Mouse (Mus musculus) myocyte (in vitro differentiated cells): ENCODE measurements around the gene Unk.

Experiments
- MYOD1 ChIP-seq, 3 experiments: IDR thresholded peaks; one replicate each; pipeline ENCODE4 v1.6.1; 2011; ENCODE audit warnings: control low read depth in 2 of 3, low read depth in 2 of 3, mild to moderate bottlenecking in 2 of 3, moderate library complexity in 1 of 3; ENCODE audit not compliant: insufficient read length in 2 of 3, control insufficient read depth in 1 of 3
- POLR2A ChIP-seq: IDR thresholded peaks from one replicate; pipeline ENCODE4 v1.6.1; 2011; ENCODE audit warnings: low read depth, mild to moderate bottlenecking, control low read depth, moderate library complexity; ENCODE audit not compliant: insufficient read length
- TCF3 ChIP-seq: IDR thresholded peaks from one replicate; pipeline ENCODE4 v1.6.1; 2011; ENCODE audit warnings: low read depth, control low read depth; ENCODE audit not compliant: insufficient read length
- USF1 ChIP-seq: IDR thresholded peaks from one replicate; pipeline ENCODE4 v1.6.1; 2011; ENCODE audit warnings: low read depth, mild to moderate bottlenecking, control low read depth, moderate library complexity

DNA sequence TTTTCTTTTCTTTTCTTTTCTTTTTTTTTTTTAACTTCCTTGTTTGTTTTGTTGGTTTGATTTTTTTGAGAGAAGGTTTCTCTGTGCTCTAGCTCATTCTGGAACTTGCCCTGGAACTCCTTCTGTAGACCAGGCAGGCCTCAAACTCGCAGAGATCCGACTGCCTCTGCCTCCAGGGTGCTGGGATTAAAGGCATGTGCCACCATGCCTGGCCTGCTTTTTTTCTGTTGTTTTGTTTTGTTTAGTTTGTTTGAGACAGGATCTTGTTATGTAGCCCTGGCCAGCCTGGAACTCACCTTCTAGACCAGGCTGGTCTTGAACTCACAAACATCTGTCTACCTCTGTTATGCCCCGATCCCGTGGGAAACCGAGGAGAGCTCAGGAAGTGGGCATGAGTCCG lies 59.4 kb downstream of the Unk start:
- no peak for TF ChIP-seq TCF3
- no peak for TF ChIP-seq POLR2A
- TF ChIP-seq MYOD1 (IDR thresholded peaks at IDR 0.05; ENCODE audit: control insufficient read depth in 1 of 3, insufficient read length in 2 of 3, low read depth in 2 of 3): no peak
- TF ChIP-seq USF1: no peak
